Mouse (Mus musculus): Measurements from ENCODE around the gene Lgals2. TPM values are rescaled to one million over a fixed set of nuclear protein-coding genes. Genes with fewer than 3 reads are reported as not detected.
A peak's percentile ranks its signal among the peaks of the same experiment; 100 is the strongest.
"Not testable (repeated sequence)": the region's sequence is repeated elsewhere in the genome, so short reads cannot be mapped to it uniquely, and the experiment has no call there.

Gene Lgals2
- polyA plus RNA-seq, 1 experiment from 2014 or later, result 15.8 TPM

- H3K36me3 ChIP-seq (ENCODE audit: control insufficient read depth, insufficient read depth), result peaks cover 5% of the 10 kb centered on the region
- H3K9ac ChIP-seq (ENCODE audit: low read depth, low read length), result no peak overlapping the region
- peaks cover 81% of the 10 kb centered on the region for H3K4me1 ChIP-seq (ENCODE audit: control insufficient read depth, low read depth, low read length)
- H3K27me3 ChIP-seq (ENCODE audit: control insufficient read depth, insufficient read depth, low read depth, low read length), result no peaks in the 10 kb centered on the region
- H3K9me3 ChIP-seq (replicated peaks; ENCODE audit: control insufficient read depth, low read length), result no peaks in the 10 kb centered on the region
- ATAC-seq (ENCODE audit: low read depth), result no peak
- WGBS (ENCODE audit: insufficient replicate concordance), result 40% methylated on average over 3 of the region's 3 CpGs
- no peak overlapping the region for H3K4me3 ChIP-seq (ENCODE audit: low read depth, low read length)
- peak overlapping the region; percentile 54 for H3K27ac ChIP-seq (ENCODE audit: low read length)
- no peak overlapping the region for H3K4me2 ChIP-seq (ENCODE audit: low read depth, low read length)
Observed at GRCm38 (mm10) chr15:78896149-78896548, 40.8 kb upstream of the Lgals2 start.

GRCm38 (mm10) chr15:78895741-78896140, 40.4 kb upstream of the Lgals2 start:
- H3K27me3 ChIP-seq (ENCODE audit: control insufficient read depth, insufficient read depth, low read depth, low read length), result no peaks in the 10 kb centered on the region
- ATAC-seq (ENCODE audit: low read depth), result no peak
- no peak overlapping the region for H3K9ac ChIP-seq (ENCODE audit: low read depth, low read length)
- peak overlapping the region; percentile 54 for H3K27ac ChIP-seq (ENCODE audit: low read length)
- H3K4me1 ChIP-seq (ENCODE audit: control insufficient read depth, low read depth, low read length), result peaks cover 77% of the 10 kb centered on the region
- no peak overlapping the region for H3K4me2 ChIP-seq (ENCODE audit: low read depth, low read length)
- H3K4me3 ChIP-seq (ENCODE audit: low read depth, low read length), result no peak overlapping the region
- WGBS (ENCODE audit: insufficient replicate concordance), result 25% methylated on average over 2 of the region's 2 CpGs
- H3K36me3 ChIP-seq (ENCODE audit: control insufficient read depth, insufficient read depth), result peaks cover 5% of the 10 kb centered on the region
- H3K9me3 ChIP-seq (replicated peaks; ENCODE audit: control insufficient read depth, low read length), result no peaks in the 10 kb centered on the region

- Histone ChIP-seq H3K4me2 (ENCODE audit: low read depth, low read length) (peak overlapping the region; percentile 33; the same call in 1 of the 2 replicates), H3K4me3 (ENCODE audit: low read depth, low read length) (no peak overlapping the region)
Observed at GRCm38 (mm10) chr15:78894726-78895125, 39.4 kb upstream of the Lgals2 start.

GRCm38 (mm10) chr15:78892440-78892839, 37.1 kb upstream of the Lgals2 start:
- no peaks in the 10 kb centered on the region for H3K27me3 ChIP-seq (ENCODE audit: control insufficient read depth, insufficient read depth, low read depth, low read length)
- H3K9me3 ChIP-seq (replicated peaks; ENCODE audit: control insufficient read depth, low read length), result no peaks in the 10 kb centered on the region
- no peak overlapping the region for H3K4me2 ChIP-seq (ENCODE audit: low read depth, low read length)
- H3K9ac ChIP-seq (ENCODE audit: low read depth, low read length), result no peak overlapping the region
- 49% methylated on average over 7 of the region's 7 CpGs for WGBS (ENCODE audit: insufficient replicate concordance)
- H3K4me1 ChIP-seq (ENCODE audit: control insufficient read depth, low read depth, low read length), result peaks cover 62% of the 10 kb centered on the region
- ATAC-seq (ENCODE audit: low read depth), result no peak
- H3K27ac ChIP-seq (ENCODE audit: low read length), result no peak overlapping the region
- no peak overlapping the region for H3K4me3 ChIP-seq (ENCODE audit: low read depth, low read length)
- H3K36me3 ChIP-seq (ENCODE audit: control insufficient read depth, insufficient read depth), result peaks cover 5% of the 10 kb centered on the region

More at GRCm38 (mm10) chr15:78894726-78895125, 39.4 kb upstream of the Lgals2 start:
- 31% methylated on average over 13 of the region's 13 CpGs for WGBS (ENCODE audit: insufficient replicate concordance)
- no peak for ATAC-seq (ENCODE audit: low read depth)
- Histone ChIP-seq H3K9ac (ENCODE audit: low read depth, low read length) (no peak overlapping the region), H3K27me3 (ENCODE audit: control insufficient read depth, insufficient read depth, low read depth, low read length) (no peaks in the 10 kb centered on the region), H3K4me1 (ENCODE audit: control insufficient read depth, low read depth, low read length) (peaks cover 73% of the 10 kb centered on the region), H3K9me3 (replicated peaks; ENCODE audit: control insufficient read depth, low read length) (no peaks in the 10 kb centered on the region), H3K36me3 (ENCODE audit: control insufficient read depth, insufficient read depth) (peaks cover 5% of the 10 kb centered on the region), H3K27ac (ENCODE audit: low read length) (peak overlapping the region; percentile 60)

GRCm38 (mm10) chr15:78889401-78889853, 34.1 kb upstream of the Lgals2 start:
- no peaks in the 10 kb centered on the region for H3K27me3 ChIP-seq (ENCODE audit: control insufficient read depth, insufficient read depth, low read depth, low read length)
- no peak overlapping the region for H3K4me2 ChIP-seq (ENCODE audit: low read depth, low read length)
- H3K27ac ChIP-seq (ENCODE audit: low read length), result no peak overlapping the region
- no peak overlapping the region for H3K4me3 ChIP-seq (ENCODE audit: low read depth, low read length)
- no peaks in the 10 kb centered on the region for H3K9me3 ChIP-seq (replicated peaks; ENCODE audit: control insufficient read depth, low read length)
- peak; percentile 49; the same call in 1 of the 2 replicates for ATAC-seq (ENCODE audit: low read depth)
- peaks cover 32% of the 10 kb centered on the region for H3K4me1 ChIP-seq (ENCODE audit: control insufficient read depth, low read depth, low read length)
- H3K36me3 ChIP-seq (ENCODE audit: control insufficient read depth, insufficient read depth), result peaks cover 18% of the 10 kb centered on the region
- H3K9ac ChIP-seq (ENCODE audit: low read depth, low read length), result peak overlapping the region; percentile 1; the same call in 1 of the 2 replicates
- 36% methylated on average over 13 of the region's 13 CpGs for WGBS (ENCODE audit: insufficient replicate concordance)

- WGBS (ENCODE audit: insufficient replicate concordance), result 77% methylated on average over 3 of the region's 3 CpGs
- Histone ChIP-seq H3K36me3 (ENCODE audit: control insufficient read depth, insufficient read depth) (peaks cover 26% of the 10 kb centered on the region), H3K4me3 (ENCODE audit: low read depth, low read length) (no peak overlapping the region)
Observed at GRCm38 (mm10) chr15:78881828-78882227, 26.5 kb upstream of the Lgals2 start.

GRCm38 (mm10) chr15:78880432-78880831, 25.1 kb upstream of the Lgals2 start:
- H3K27ac ChIP-seq (ENCODE audit: low read length), result no peak overlapping the region
- no peak overlapping the region for H3K4me2 ChIP-seq (ENCODE audit: low read depth, low read length)
- no peaks in the 10 kb centered on the region for H3K27me3 ChIP-seq (ENCODE audit: control insufficient read depth, insufficient read depth, low read depth, low read length)
- ATAC-seq (ENCODE audit: low read depth), result no peak
- 84% methylated on average over 8 of the region's 8 CpGs for WGBS (ENCODE audit: insufficient replicate concordance)
- H3K9ac ChIP-seq (ENCODE audit: low read depth, low read length), result no peak overlapping the region
- peaks cover 18% of the 10 kb centered on the region for H3K36me3 ChIP-seq (ENCODE audit: control insufficient read depth, insufficient read depth)
- H3K4me3 ChIP-seq (ENCODE audit: low read depth, low read length), result no peak overlapping the region
- H3K9me3 ChIP-seq (replicated peaks; ENCODE audit: control insufficient read depth, low read length), result no peaks in the 10 kb centered on the region
- H3K4me1 ChIP-seq (ENCODE audit: control insufficient read depth, low read depth, low read length), result peaks cover 25% of the 10 kb centered on the region

More at GRCm38 (mm10) chr15:78881828-78882227, 26.5 kb upstream of the Lgals2 start:
- Histone ChIP-seq H3K9ac (ENCODE audit: low read depth, low read length) (no peak overlapping the region), H3K4me2 (ENCODE audit: low read depth, low read length) (no peak overlapping the region), H3K27me3 (ENCODE audit: control insufficient read depth, insufficient read depth, low read depth, low read length) (no peaks in the 10 kb centered on the region), H3K9me3 (replicated peaks; ENCODE audit: control insufficient read depth, low read length) (no peaks in the 10 kb centered on the region), H3K4me1 (ENCODE audit: control insufficient read depth, low read depth, low read length) (peaks cover 13% of the 10 kb centered on the region), H3K27ac (ENCODE audit: low read length) (no peak overlapping the region)
- no peak for ATAC-seq (ENCODE audit: low read depth)

GRCm38 (mm10) chr15:78878792-78879516, 23.6 kb upstream of the Lgals2 start:
- peaks cover 25% of the 10 kb centered on the region for H3K4me1 ChIP-seq (ENCODE audit: control insufficient read depth, low read depth, low read length)
- not testable (repeated sequence) for H3K4me3 ChIP-seq (ENCODE audit: low read depth, low read length); H3K27me3 ChIP-seq (ENCODE audit: control insufficient read depth, insufficient read depth, low read depth, low read length); H3K9ac ChIP-seq (ENCODE audit: low read depth, low read length); ATAC-seq (ENCODE audit: low read depth); H3K9me3 ChIP-seq (replicated peaks; ENCODE audit: control insufficient read depth, low read length)
- WGBS (ENCODE audit: insufficient replicate concordance), result 29% methylated on average over 7 of the region's 7 CpGs
- H3K36me3 ChIP-seq (ENCODE audit: control insufficient read depth, insufficient read depth), result peaks cover 15% of the 10 kb centered on the region
- peak overlapping the region; percentile 11; the same call in 1 of the 2 replicates for H3K27ac ChIP-seq (ENCODE audit: low read length)
- peak overlapping the region; percentile 93; the same call in 1 of the 2 replicates for H3K4me2 ChIP-seq (ENCODE audit: low read depth, low read length)

- Histone ChIP-seq H3K36me3 (ENCODE audit: control insufficient read depth, insufficient read depth) (peaks cover 6% of the 10 kb centered on the region), H3K9ac (ENCODE audit: low read depth, low read length) (peak overlapping the region; percentile 88), H3K9me3 (replicated peaks; ENCODE audit: control insufficient read depth, low read length) (no peaks in the 10 kb centered on the region), H3K27me3 (ENCODE audit: control insufficient read depth, insufficient read depth, low read depth, low read length) (no peaks in the 10 kb centered on the region), H3K4me2 (ENCODE audit: low read depth, low read length) (peak overlapping the region; percentile 93), H3K27ac (ENCODE audit: low read length) (peak overlapping the region; percentile 96), H3K4me3 (ENCODE audit: low read depth, low read length) (peak overlapping the region; percentile 89), H3K4me1 (ENCODE audit: control insufficient read depth, low read depth, low read length) (peaks cover 25% of the 10 kb centered on the region)
- WGBS (ENCODE audit: insufficient replicate concordance), result under 1% methylated on average over 17 of the region's 17 CpGs
- no peak for ATAC-seq (ENCODE audit: low read depth)
Observed at GRCm38 (mm10) chr15:78877810-78878390, 22.6 kb upstream of the Lgals2 start.
